Mouse (Mus musculus) brain, adult 2 months (tissue): Measurements from ENCODE around the gene Pifo.

Source experiments
- DNase-seq: peaks from one replicate; pipeline ENCODE4 v3.0.0; 2011; ENCODE audit warnings: low read depth, low spot score

Gene Pifo

DNA sequence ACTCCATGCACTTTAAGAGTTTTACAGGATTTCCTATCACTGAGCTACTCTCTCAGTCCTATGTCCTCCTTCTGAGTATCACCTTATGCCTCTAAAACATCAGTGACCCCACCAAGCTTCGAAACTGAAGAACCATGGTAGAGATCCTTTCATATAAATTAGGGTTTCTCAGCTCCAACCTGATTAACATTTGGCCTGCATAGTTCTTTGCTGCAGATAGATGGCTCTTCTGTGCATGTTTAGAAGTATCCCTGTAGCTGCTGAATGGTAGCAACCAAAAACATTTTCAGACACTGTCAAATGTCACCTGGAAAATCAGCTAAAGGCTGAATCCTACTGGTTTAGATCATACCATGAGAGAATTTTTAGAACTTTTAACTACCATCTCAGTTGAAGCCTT, 57.2 kb downstream of the Pifo start:
- DNase-seq, result peak; percentile 17

- DNase-seq, result no peak
These were observed 63.1 kb downstream of the Pifo start for GRCm38 (mm10) chr3:105951348-105951747.
